Mouse (Mus musculus) stomach, embryonic 14.5 days (tissue): ENCODE results near the gene Pde4c. TPM values are rescaled to one million over a fixed set of nuclear protein-coding genes. Genes with fewer than 3 reads are reported as not detected.
A peak's percentile ranks its signal among the peaks of the same experiment; 100 is the strongest.

Experiments used
- ATAC-seq: fragments of 200-750 bp; cut with Nextera tagmentation; 2 replicates; pipeline ENCODE4 v1.8.0; 2017; ENCODE audit warnings: low read depth, moderate TSS enrichment; ENCODE audit not compliant: insufficient number of reproducible peaks, insufficient read depth, low FRiP score
- H3K27ac ChIP-seq: fragments of 300-500 bp; sonication (generic); 2 replicates; pipeline ENCODE4 v1.5.1; 2014; ENCODE audit warnings: mild to moderate bottlenecking, low read length, moderate library complexity, mixed read lengths
- H3K27me3 ChIP-seq: fragments of 300-500 bp; sonication (generic); 2 replicates; pipeline ENCODE4 v1.6.1; 2014; ENCODE audit warnings: low read length, control low read depth, mixed read lengths; ENCODE audit not compliant: control insufficient read depth, insufficient read depth
- H3K36me3 ChIP-seq: fragments of 300-500 bp; sonication (generic); 2 replicates; pipeline ENCODE4 v1.6.1; 2014; ENCODE audit warnings: mild to moderate bottlenecking, control low read depth, low read length, moderate library complexity, mixed read lengths; ENCODE audit not compliant: control insufficient read depth, insufficient read depth
- H3K4me1 ChIP-seq: fragments of 300-500 bp; sonication (generic); 2 replicates; pipeline ENCODE4 v1.6.1; 2014; ENCODE audit warnings: low read length, control low read depth, mixed read lengths; ENCODE audit not compliant: control insufficient read depth, insufficient read depth
- H3K4me2 ChIP-seq: fragments of 300-500 bp; sonication (generic); replicated peaks from 2 replicates; pipeline ENCODE4 v1.6.1; 2014; ENCODE audit warnings: low read depth, low read length, control low read depth
- H3K4me3 ChIP-seq: fragments of 300-500 bp; sonication (generic); 2 replicates; pipeline ENCODE4 v1.5.1; 2014; ENCODE audit warnings: low read depth, low read length, control low read depth
- H3K9ac ChIP-seq: fragments of 300-500 bp; sonication (generic); replicated peaks from 2 replicates; pipeline ENCODE4 v1.6.1; 2014; ENCODE audit warnings: low read depth, mild to moderate bottlenecking, control low read depth, low read length, moderate library complexity, mixed read lengths
- H3K9me3 ChIP-seq: fragments of 300-500 bp; sonication (generic); 2 replicates; pipeline ENCODE4 v1.6.1; 2016; ENCODE audit warnings: low read depth, low read length, control low read depth; ENCODE audit not compliant: control insufficient read depth
- WGBS: fragments of 180-500 bp; shearing (Covaris S2); extraction: QIAGEN DNeasy Blood & Tissue Kit; methylation state at CpG from one replicate; pipeline ENCODE4 v1.1.7; 2014; 5-methylcytosine and 5-hydroxymethylcytosine counted together
- polyA plus RNA-seq: library from polyadenylated mRNA; unstranded; fragments of >200 nt; fragmentation: Nextera tagmentation; extraction: Ambion mirVana; gene quantifications from 2 replicates; pipeline ENCODE4 v1.2.1, GENCODE M21; 2014

Pde4c gene
- polyA plus RNA-seq, 1 experiment from 2014 or later: 0.29 TPM

DNA sequence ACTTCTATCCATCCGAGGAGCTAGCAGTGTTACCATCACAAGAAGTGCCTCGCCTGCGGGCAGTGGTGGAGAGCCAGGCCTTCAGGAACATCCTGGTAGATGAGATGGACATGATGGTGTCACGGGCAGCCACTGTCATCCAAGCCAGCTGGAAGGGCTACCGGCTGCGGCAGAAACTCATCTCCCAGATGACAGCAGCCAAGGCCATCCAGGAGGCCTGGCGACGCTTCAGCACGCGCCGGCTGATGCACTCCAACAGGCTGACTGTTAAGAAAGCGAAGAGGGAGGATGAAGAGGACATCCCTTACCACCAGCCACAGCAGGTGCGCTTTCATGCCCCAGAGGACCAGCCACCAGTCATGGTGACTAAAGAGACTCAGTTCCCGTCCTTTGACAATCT lies 15.2 kb upstream of the Pde4c start:
- H3K36me3 ChIP-seq: peaks cover 6% of the 10 kb centered on the region; the same call in 1 of the 2 replicates
- H3K4me3 ChIP-seq: no peak overlapping the region
- no peaks in the 10 kb centered on the region for H3K27me3 ChIP-seq
- H3K4me2 ChIP-seq: no peak overlapping the region
- H3K9ac ChIP-seq: no peak overlapping the region
- H3K9me3 ChIP-seq: no peaks in the 10 kb centered on the region
- no peak for ATAC-seq
- 89% methylated on average over 14 of the region's 14 CpGs for whole genome bisulfite sequencing
- no peak overlapping the region for H3K27ac ChIP-seq
- no peaks in the 10 kb centered on the region for H3K4me1 ChIP-seq

- Histone ChIP-seq H3K9me3 (no peaks in the 10 kb centered on the region), H3K4me3 (no peak overlapping the region), H3K9ac (no peak overlapping the region), H3K4me1 (no peaks in the 10 kb centered on the region), H3K4me2 (no peak overlapping the region), H3K27ac (no peak overlapping the region), H3K27me3 (no peaks in the 10 kb centered on the region), H3K36me3 (no peaks in the 10 kb centered on the region)
- WGBS: 87% methylated on average over 9 of the region's 9 CpGs
- no peak for ATAC-seq
Measured at GRCm38 (mm10) chr8:70709794-70710193, 13.7 kb upstream of the Pde4c start.

GRCm38 (mm10) chr8:70710296-70710695 lies 13.2 kb upstream of the Pde4c start:
- ATAC-seq: no peak
- WGBS: 93% methylated on average over 1 of the region's 1 CpGs
- Histone ChIP-seq H3K4me1 (no peaks in the 10 kb centered on the region), H3K36me3 (no peaks in the 10 kb centered on the region), H3K9ac (no peak overlapping the region), H3K27ac (no peak overlapping the region), H3K4me2 (no peak overlapping the region), H3K27me3 (no peaks in the 10 kb centered on the region), H3K4me3 (no peak overlapping the region), H3K9me3 (no peaks in the 10 kb centered on the region)

DNA sequence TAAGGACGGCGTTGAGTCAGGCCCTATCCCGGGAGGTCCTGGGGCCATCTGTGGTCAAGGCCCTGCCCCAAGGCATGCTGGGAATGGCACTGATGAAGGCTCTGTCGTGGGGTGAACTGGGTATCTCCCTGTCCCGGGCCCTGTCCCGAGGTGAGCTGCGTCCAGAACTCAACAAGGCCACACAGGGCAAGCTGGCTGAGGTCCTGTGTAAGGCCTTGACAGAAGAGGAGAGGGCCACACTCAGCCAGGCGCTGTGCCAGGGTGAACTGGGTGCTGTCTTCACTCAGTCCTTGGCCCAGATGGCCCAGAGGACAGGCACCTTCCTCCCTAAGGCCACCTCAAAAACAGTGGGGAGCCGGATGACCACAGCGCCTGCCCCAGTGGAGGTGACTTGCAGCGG lies 12.5 kb upstream of the Pde4c start:
- no peaks in the 10 kb centered on the region for H3K4me1 ChIP-seq
- 83% methylated on average over 11 of the region's 11 CpGs for WGBS
- H3K9me3 ChIP-seq: no peaks in the 10 kb centered on the region
- H3K4me3 ChIP-seq: no peak overlapping the region
- no peak overlapping the region for H3K27ac ChIP-seq
- no peaks in the 10 kb centered on the region for H3K36me3 ChIP-seq
- H3K27me3 ChIP-seq: no peaks in the 10 kb centered on the region
- ATAC-seq: no peak
- H3K9ac ChIP-seq: no peak overlapping the region
- no peak overlapping the region for H3K4me2 ChIP-seq

- Histone ChIP-seq H3K4me2 (no peak overlapping the region), H3K27ac (no peak overlapping the region), H3K4me3 (no peak overlapping the region), H3K9me3 (no peaks in the 10 kb centered on the region), H3K9ac (no peak overlapping the region), H3K27me3 (no peaks in the 10 kb centered on the region), H3K4me1 (no peaks in the 10 kb centered on the region), H3K36me3 (no peaks in the 10 kb centered on the region)
- no peak for ATAC-seq
- WGBS: 79% methylated on average over 7 of the region's 7 CpGs
Measured at GRCm38 (mm10) chr8:70713991-70714390, 9.5 kb upstream of the Pde4c start.

GRCm38 (mm10) chr8:70715086-70715485 lies 8.4 kb upstream of the Pde4c start:
- ATAC-seq: no peak
- no peaks in the 10 kb centered on the region for H3K27me3 ChIP-seq
- no peak overlapping the region for H3K27ac ChIP-seq
- no peak overlapping the region for H3K9ac ChIP-seq
- H3K36me3 ChIP-seq: no peaks in the 10 kb centered on the region
- 44% methylated on average over 2 of the region's 2 CpGs for WGBS
- no peaks in the 10 kb centered on the region for H3K9me3 ChIP-seq
- no peaks in the 10 kb centered on the region for H3K4me1 ChIP-seq
- no peak overlapping the region for H3K4me3 ChIP-seq
- H3K4me2 ChIP-seq: no peak overlapping the region

GRCm38 (mm10) chr8:70716521-70717400 lies 6.8 kb upstream of the Pde4c start:
- no peaks in the 10 kb centered on the region for H3K4me1 ChIP-seq
- no peaks in the 10 kb centered on the region for H3K36me3 ChIP-seq
- no peaks in the 10 kb centered on the region for H3K9me3 ChIP-seq
- no peak overlapping the region for H3K4me2 ChIP-seq
- no peak overlapping the region for H3K4me3 ChIP-seq
- H3K9ac ChIP-seq: no peak overlapping the region
- WGBS: 79% methylated on average over 40 of the region's 40 CpGs
- no peak for ATAC-seq
- H3K27ac ChIP-seq: no peak overlapping the region
- H3K27me3 ChIP-seq: no peaks in the 10 kb centered on the region

- Histone ChIP-seq H3K9ac (no peak within 1 kb of the TSS), H3K4me3 (no peak within 1 kb of the TSS), H3K4me1 (no peaks in the 10 kb centered on the region), H3K27me3 (no peaks in the 10 kb centered on the region), H3K9me3 (no peaks in the 10 kb centered on the region), H3K27ac (no peak within 1 kb of the TSS), H3K36me3 (no peaks in the 10 kb centered on the region), H3K4me2 (no peak within 1 kb of the TSS)
- 4% methylated on average over 19 of the region's 19 CpGs for WGBS
- ATAC-seq: peak; percentile 14; the same call in 1 of the 2 replicates
Measured at GRCm38 (mm10) chr8:70718297-70718696, 5.2 kb upstream of the Pde4c start, which contains the start of gene Gm3336. Gene Gm3336, plus strand, starts transcription at chr8:70718543.
